Comparison of ENCODE assay signal across 14 mouse cellular contexts in the genomic region with DNA sequence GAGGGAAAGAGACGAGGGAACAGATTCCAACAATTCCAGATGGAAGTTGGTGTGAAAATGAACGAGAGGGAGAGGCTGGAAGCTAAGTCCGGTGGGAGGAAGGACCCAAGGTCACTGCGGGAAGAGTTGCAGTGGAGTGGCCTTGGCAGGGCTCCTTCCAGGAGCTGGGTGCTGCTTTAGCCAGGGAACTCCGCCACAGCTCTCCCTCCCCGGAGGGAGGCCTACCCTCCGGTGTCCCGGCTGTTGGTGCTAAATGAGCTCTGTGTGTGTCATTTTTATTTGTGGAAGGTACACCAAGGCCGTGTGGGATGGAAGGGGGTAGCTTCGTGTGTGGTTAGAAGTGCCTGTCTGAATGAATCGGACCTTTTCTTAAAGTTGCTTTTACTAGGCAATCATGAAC. TPM values are rescaled to one million over a fixed set of nuclear protein-coding genes. Genes with fewer than 3 reads are reported as not detected.
A peak's percentile ranks its signal among the peaks of the same experiment; 100 is the strongest.
DNase-seq lines count a peak whose midpoint lies in the region; ATAC-seq and TF ChIP-seq lines count a peak whose summit lies in the region.
"Had no signal": no experiment of that assay in that cellular context is flagged by ENCODE, and none has a peak within 500 bp of the region (broad histone marks: within the 10 kb centered on the region; RNA-seq: fewer than 3 reads in every experiment).

No protein-coding gene starts in this region.

- H3K4me1 ChIP-seq in limb, embryonic 15.5 days, result peaks cover 32% of the 10 kb centered on the region
- peaks cover 45% of the 10 kb centered on the region for H3K4me1 ChIP-seq in limb, embryonic 10.5 days
- H3K4me1 ChIP-seq in cerebellum, adult 2 months (ENCODE audit: control insufficient read depth, insufficient read depth, low read length), result no peaks in the 10 kb centered on the region

- no peaks in the 10 kb centered on the region for H3K36me3 ChIP-seq in limb, embryonic 15.5 days
- H3K36me3 ChIP-seq in limb, embryonic 10.5 days, result no peaks in the 10 kb centered on the region

- peak overlapping the region; percentile 27 for H3K27ac ChIP-seq in limb, embryonic 15.5 days
- no peak overlapping the region for H3K27ac ChIP-seq in limb, embryonic 10.5 days
- H3K27ac ChIP-seq in cerebellum, adult 2 months (ENCODE audit: insufficient read depth, low read length), result no peak overlapping the region
- H3K27ac ChIP-seq: hindbrain, postnatal 0 days had no signal

- H3K4me2 ChIP-seq in limb, embryonic 15.5 days, result no peak overlapping the region
- H3K4me2 ChIP-seq: liver, embryonic 11.5 days had no signal

- WGBS in limb, embryonic 15.5 days, result 59% methylated on average over 11 of the region's 11 CpGs
- 82% methylated on average over 11 of the region's 11 CpGs for WGBS in limb, embryonic 10.5 days
- 80% methylated on average over 11 of the region's 11 CpGs for WGBS in cerebellum, adult 2 months

- H3K4me3 ChIP-seq in limb, embryonic 15.5 days, result no peak overlapping the region
- H3K4me3 ChIP-seq in limb, embryonic 10.5 days, result no peak overlapping the region
- H3K4me3 ChIP-seq in cerebellum, adult 2 months (replicated peaks; ENCODE audit: insufficient read depth, low read depth, low read length), result no peak overlapping the region

- no peak for DNase-seq in frontal cortex, postnatal 25 days (ENCODE audit: low spot score in 2 of 2)
- DNase-seq in limb, embryonic 10.5 days (ENCODE audit: low spot score), result no peak
- peak; percentile 70 for DNase-seq in gastrocnemius, postnatal 25 days
- DNase-seq in testis, postnatal 10 days (ENCODE audit: low spot score), result peak; percentile 75
- DNase-seq in cerebellum, adult 2 months, result no peak
- no peak for DNase-seq in cerebellum, postnatal 4 days (ENCODE audit: low spot score in 2 of 2)
- DNase-seq: cerebellum, postnatal 25 days; forebrain, postnatal 0 days; spleen, adult 18-20 months had no signal

- H3K9me3 ChIP-seq in limb, embryonic 15.5 days, result no peaks in the 10 kb centered on the region
- no peaks in the 10 kb centered on the region for H3K9me3 ChIP-seq in limb, embryonic 10.5 days (replicated peaks)

- H3K27me3 ChIP-seq in limb, embryonic 15.5 days, result no peaks in the 10 kb centered on the region
- H3K27me3 ChIP-seq in limb, embryonic 10.5 days (ENCODE audit: low read depth, poor library complexity, severe bottlenecking), result no peaks in the 10 kb centered on the region
- no peaks in the 10 kb centered on the region for H3K27me3 ChIP-seq in cerebellum, adult 2 months (ENCODE audit: control insufficient read depth, insufficient read depth, low read length)

- ATAC-seq in frontal cortex, adult (ENCODE audit: low TSS enrichment), result peak; percentile 62
- no peak for ATAC-seq in limb, embryonic 15.5 days (ENCODE audit: insufficient number of reproducible peaks, low FRiP score, low TSS enrichment, low read depth)
- ATAC-seq: forebrain, postnatal 0 days; hindbrain, postnatal 0 days had no signal

- H3K9ac ChIP-seq in limb, embryonic 15.5 days, result no peak overlapping the region
- H3K9ac ChIP-seq: forebrain, postnatal 0 days had no signal

- TF ChIP-seq CTCF in cerebellum, adult 2 months (IDR thresholded peaks at IDR 0.05; ENCODE audit: borderline replicate concordance, insufficient read depth, low read depth, low read length), result no peak

- TF ChIP-seq POLR2A in cerebellum, adult 2 months (IDR thresholded peaks at IDR 0.05; ENCODE audit: borderline replicate concordance, insufficient read depth, low read length), result no peak

RNA-seq across cellular contexts. Expression of gene Anxa11, which starts 24.9 kb away (rescaled TPM):
- 20.9 and 28.6 TPM in 2 replicates for polyA plus RNA-seq in limb, embryonic 15.5 days (2015; fragmentation: Nextera tagmentation; extraction: Ambion mirVana)
- 3.7 and 6.4 TPM in 2 replicates for polyA plus RNA-seq in limb, embryonic 10.5 days (2016; fragmentation: Nextera tagmentation; extraction: Ambion mirVana)
- total RNA-seq in gastrocnemius, postnatal 25 days (2021), result 10 to 100 TPM; 79.2 to 96.7 TPM
- 12.3 and 12.9 TPM in 2 replicates for polyA plus RNA-seq in cerebellum, adult 2 months (2012; rRNA removed)

RNA-seq across cellular contexts. Expression of gene Plac9a, which starts 36.1 kb away (rescaled TPM):
- 2.5 TPM in 1 of 2 replicates, not detected in the other for polyA plus RNA-seq in limb, embryonic 15.5 days (2015; fragmentation: Nextera tagmentation; extraction: Ambion mirVana)
- polyA plus RNA-seq in limb, embryonic 10.5 days (2016; fragmentation: Nextera tagmentation; extraction: Ambion mirVana), result not detected in 2 replicates
- total RNA-seq in gastrocnemius, postnatal 25 days (2021), result 1 to 10 TPM; 1.8 to 2.7 TPM
- 0.27 TPM in 1 of 2 replicates, not detected in the other for polyA plus RNA-seq in cerebellum, adult 2 months (2012; rRNA removed)
- total RNA-seq: forebrain, postnatal 0 days; hindbrain, postnatal 0 days had no signal
- polyA plus RNA-seq: forebrain, postnatal 0 days; heart, embryonic 14.5 days; liver, embryonic 11.5 days had no signal

Comparison
In these comparisons a context has a peak if more than half of its experiments do, and no peak if none do; other contexts are left out.
1. DNase-seq: peak in gastrocnemius, postnatal 25 days (single experiment) and testis, postnatal 10 days (single experiment); none in frontal cortex, postnatal 25 days (0 of 2), limb, embryonic 10.5 days (single experiment), cerebellum, adult 2 months (0 of 2) and cerebellum, postnatal 4 days (0 of 2).